Mouse (Mus musculus) skeletal muscle tissue, adult 2 months (tissue): ENCODE data around the gene Ovca2.
A peak's percentile ranks its signal among the peaks of the same experiment; 100 is the strongest.

Experiments
- DNase-seq: peaks from one replicate; pipeline ENCODE4 v3.0.0-alpha.2; 2012; ENCODE audit warnings: low read depth, low spot score

Ovca2 gene

GRCm38 (mm10) chr11:75178672-75179208 is at the start of gene Ovca2:
Gene Ovca2, minus strand, starts transcription at chr11:75178835.
- DNase-seq, result peak; percentile 72

GRCm38 (mm10) chr11:75227632-75228031 is 49.0 kb upstream of the Ovca2 start:
- no peak for DNase-seq

DNA sequence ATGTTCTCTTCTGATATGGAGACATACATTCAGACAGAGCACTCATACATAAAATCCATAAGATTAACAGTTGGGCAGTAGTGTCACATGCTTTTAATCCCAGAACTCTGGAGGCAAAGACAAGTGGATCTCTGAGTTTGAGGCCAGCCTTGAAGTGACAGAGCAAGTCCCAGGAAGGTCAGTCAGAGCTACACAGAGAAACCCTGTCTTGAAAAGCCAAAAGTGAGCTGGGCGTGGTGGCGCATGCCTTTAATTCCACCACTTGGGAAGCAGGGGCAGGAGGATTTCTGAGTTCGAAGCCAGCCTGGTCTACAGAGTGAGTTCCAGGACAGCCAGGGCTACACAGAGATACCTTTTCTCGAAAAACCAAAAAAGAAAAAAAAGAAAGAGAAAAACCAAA is 46.2 kb upstream of the Ovca2 start:
- no peak for DNase-seq

- DNase-seq, result no peak
These were observed 45.4 kb upstream of the Ovca2 start for GRCm38 (mm10) chr11:75224062-75224461.

- no peak for DNase-seq
These were observed 42.0 kb upstream of the Ovca2 start for GRCm38 (mm10) chr11:75220517-75221145.

GRCm38 (mm10) chr11:75220115-75220514 is 41.5 kb upstream of the Ovca2 start:
- DNase-seq, result no peak

DNA sequence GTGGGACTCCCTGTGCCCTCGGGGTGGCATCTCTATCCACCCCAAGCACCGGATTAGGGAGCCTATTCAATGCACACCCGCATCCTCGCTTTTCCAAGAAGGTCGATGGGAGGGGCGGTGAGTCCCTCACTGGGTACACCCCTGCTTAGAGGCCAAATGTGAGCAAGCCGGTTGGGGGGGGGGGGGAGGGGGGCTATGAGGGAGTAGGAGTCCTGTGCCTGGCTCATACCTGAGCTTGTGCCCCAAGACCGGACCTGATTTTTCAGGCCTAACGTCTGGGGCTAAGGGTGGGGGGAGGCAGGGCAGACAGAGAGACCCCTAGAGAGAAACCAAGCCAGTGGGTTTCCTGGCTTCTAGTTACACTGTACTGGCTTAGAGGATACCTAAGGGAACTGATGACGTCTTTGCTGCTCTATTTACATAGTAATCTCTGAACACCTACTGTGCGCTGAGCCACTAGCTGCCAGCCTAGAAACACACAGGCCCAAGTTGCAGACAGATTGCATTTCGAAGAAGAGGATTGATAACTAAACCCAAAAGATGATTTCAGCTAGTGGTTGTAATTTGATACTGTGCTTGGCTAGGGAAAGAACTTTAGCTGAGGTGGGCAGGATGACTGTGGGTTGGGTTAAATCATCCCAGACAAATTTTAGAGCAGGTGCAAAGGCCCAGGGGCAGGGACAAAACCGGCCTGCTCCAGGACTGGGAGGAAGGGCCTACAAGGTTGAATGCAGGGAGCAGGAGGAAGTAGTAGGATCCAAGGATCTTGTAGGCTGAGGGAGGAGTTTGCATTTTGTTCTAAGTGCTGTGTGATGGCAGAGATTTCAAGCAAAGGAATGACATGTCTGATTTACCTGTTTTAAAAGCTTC is 35.7 kb upstream of the Ovca2 start:
- no peak for DNase-seq

- no peak for DNase-seq
These were observed 34.9 kb upstream of the Ovca2 start for GRCm38 (mm10) chr11:75213372-75214080.

DNA sequence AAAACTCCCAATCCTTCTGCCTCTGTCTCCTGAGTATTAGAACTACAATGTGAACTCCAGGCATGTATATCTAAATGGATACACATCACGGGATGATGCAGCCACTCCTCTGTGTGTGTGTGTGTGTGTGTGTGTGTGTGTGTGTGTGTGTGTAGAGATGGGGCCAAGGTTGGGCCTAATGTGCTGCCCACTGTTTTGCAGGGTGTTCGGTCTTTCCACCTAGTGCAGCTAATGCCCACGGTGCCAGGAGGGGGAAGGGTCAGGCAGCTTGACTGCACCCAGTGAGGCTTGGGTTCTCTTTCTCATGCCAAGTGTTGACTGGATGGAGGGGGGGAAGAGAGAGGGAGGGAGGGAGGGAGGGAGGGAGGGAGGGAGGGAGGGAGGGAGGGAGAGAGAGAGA is 34.2 kb upstream of the Ovca2 start:
- no peak for DNase-seq

DNA sequence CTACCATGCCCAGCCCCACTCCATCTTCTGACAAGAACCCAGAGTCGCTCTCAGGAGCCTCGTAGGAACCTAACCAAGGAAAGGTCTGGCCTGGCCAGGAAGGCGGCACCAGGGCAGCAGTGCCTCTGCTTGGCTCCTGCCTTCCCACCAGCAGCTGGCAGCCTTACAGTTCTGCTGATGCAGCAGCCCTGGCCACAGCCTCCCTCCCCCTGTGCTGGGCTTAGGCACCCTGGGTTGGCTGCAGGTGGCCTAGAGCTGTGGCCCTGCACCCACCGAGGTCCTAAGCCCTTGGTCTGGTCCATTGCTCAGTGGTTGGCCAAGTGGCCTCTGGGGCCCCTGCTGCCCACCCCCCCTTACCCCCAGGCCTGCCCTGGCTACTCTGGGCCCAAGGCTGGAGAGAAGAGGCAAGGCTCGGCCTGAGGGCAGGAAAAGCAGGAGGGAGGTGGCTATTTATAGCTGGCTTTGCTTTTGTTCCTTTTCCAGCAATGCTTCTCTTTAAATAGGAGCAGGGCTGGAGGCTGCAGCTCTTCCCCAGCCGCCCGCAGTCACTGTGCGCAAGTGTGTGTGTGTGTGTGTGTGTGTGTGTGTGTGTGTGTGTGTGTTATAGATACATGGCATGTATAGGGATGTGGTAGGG is 33.5 kb upstream of the Ovca2 start:
- peak; percentile 77 for DNase-seq

- DNase-seq, result no peak
These were observed 32.1 kb upstream of the Ovca2 start for GRCm38 (mm10) chr11:75210755-75211154.

GRCm38 (mm10) chr11:75210093-75210492 is 31.5 kb upstream of the Ovca2 start:
- DNase-seq, result no peak

- no peak for DNase-seq
These were observed 30.7 kb upstream of the Ovca2 start for GRCm38 (mm10) chr11:75209363-75209762.

GRCm38 (mm10) chr11:75206347-75206746 is 27.7 kb upstream of the Ovca2 start:
- no peak for DNase-seq

- no peak for DNase-seq
These were observed 25.8 kb upstream of the Ovca2 start for GRCm38 (mm10) chr11:75204472-75204871.

GRCm38 (mm10) chr11:75203926-75204325 is 25.3 kb upstream of the Ovca2 start:
- DNase-seq, result no peak

DNA sequence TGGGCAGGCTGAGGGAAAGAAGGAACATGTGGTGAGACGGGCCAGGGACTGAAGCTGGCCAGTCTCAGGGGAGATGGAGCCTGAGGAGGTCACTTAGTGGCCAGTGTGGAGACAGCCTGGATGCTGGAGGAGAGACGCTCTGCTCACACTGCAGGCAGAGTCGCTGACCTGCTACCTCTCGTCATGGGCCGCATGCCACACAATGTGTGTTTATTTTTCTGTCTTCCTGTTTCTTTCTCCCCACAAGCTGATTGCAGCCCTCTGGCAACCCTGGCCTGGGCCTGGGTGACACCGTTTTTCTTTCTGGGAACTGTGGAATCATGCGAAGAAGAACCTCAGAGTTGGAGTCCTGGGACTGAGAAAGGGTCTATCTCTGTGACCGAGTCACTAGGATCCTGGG is 23.1 kb upstream of the Ovca2 start:
- DNase-seq, result no peak

DNA sequence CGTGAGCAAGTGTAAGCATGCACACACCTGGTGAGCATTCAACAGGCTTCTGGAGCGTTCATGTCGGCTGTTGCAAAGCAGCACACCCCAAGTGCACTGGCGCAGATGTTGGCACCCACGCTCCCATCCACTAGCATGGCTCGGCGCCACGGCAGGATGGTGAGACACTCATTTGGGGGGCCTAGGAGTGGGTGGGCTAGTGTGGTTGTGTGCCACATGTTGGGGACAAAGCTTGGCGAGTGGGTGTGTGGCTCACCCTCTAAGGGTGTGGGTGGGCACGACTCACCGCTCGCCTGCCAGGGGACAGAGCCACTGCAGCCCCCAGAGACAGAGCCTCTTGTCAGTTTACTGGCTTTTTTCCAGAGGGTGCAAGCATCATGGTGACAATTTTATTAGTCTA is 22.3 kb upstream of the Ovca2 start:
- no peak for DNase-seq

- no peak for DNase-seq
These were observed 21.3 kb upstream of the Ovca2 start for GRCm38 (mm10) chr11:75199951-75200350.

GRCm38 (mm10) chr11:75198792-75199191 is 20.2 kb upstream of the Ovca2 start:
- no peak for DNase-seq

GRCm38 (mm10) chr11:75197956-75198355 is 19.3 kb upstream of the Ovca2 start:
- DNase-seq, result no peak

GRCm38 (mm10) chr11:75196131-75196530 is 17.5 kb upstream of the Ovca2 start:
- no peak for DNase-seq
